Mouse (Mus musculus): ENCODE measurements at regions not wholly inside any gene's neighbourhood (a gene's known extent, or its start where the extent isn't known, plus 50 kb on each side); places are given as distances from the start of the nearest gene placed in this dataset.

GRCm38 (mm10) chr15:69165482-69165801 lies 2664.7 kb upstream of the Lrrc6 start:
- no peak for DNase-seq

- DNase-seq = no peak
Observed at GRCm38 (mm10) chr15:69164581-69165481, 2664.1 kb upstream of the Lrrc6 start.

- peak; percentile 15 to 50 for DNase-seq
Observed at GRCm38 (mm10) chr15:69161036-69161435, 2660.3 kb upstream of the Lrrc6 start.

- DNase-seq = no peak
Observed at GRCm38 (mm10) chr15:69158124-69158523, 2657.4 kb upstream of the Lrrc6 start.

All from cerebellum, postnatal 14 days (tissue).